Mouse (Mus musculus) midbrain, embryonic 13.5 days (tissue): ENCODE results near the gene Hoxd3. TPM values are rescaled to one million over a fixed set of nuclear protein-coding genes. Genes with fewer than 3 reads are reported as not detected.

ENCODE experiments used
- ATAC-seq: fragments of 200-750 bp; cut with Nextera tagmentation; 2 replicates; pipeline ENCODE4 v1.8.0; 2017; ENCODE audit warnings: mild to moderate bottlenecking, moderate TSS enrichment, moderate library complexity
- H3K27ac ChIP-seq: fragments of 300-500 bp; sonication (generic); 2 replicates; pipeline ENCODE4 v1.5.1; 2015; ENCODE audit warnings: inconsistent platforms, mild to moderate bottlenecking, moderate library complexity
- H3K27me3 ChIP-seq: fragments of 300-500 bp; sonication (generic); 2 replicates; pipeline ENCODE4 v1.6.1; 2015; ENCODE audit warnings: mild to moderate bottlenecking, inconsistent platforms
- H3K36me3 ChIP-seq: fragments of 300-500 bp; sonication (generic); 2 replicates; pipeline ENCODE4 v1.6.1; 2015; ENCODE audit warnings: mild to moderate bottlenecking, inconsistent platforms
- H3K4me1 ChIP-seq: fragments of 300-500 bp; sonication (generic); replicated peaks from 2 replicates; pipeline ENCODE4 v1.6.1; 2015; ENCODE audit warnings: inconsistent platforms
- H3K4me2 ChIP-seq: fragments of 300-500 bp; sonication (generic); replicated peaks from 2 replicates; pipeline ENCODE4 v1.6.1; 2015; ENCODE audit warnings: moderate library complexity, mild to moderate bottlenecking, inconsistent platforms
- H3K4me3 ChIP-seq: fragments of 300-500 bp; sonication (generic); replicated peaks from 2 replicates; pipeline ENCODE4 v1.5.1; 2015; ENCODE audit warnings: mild to moderate bottlenecking, inconsistent platforms
- H3K9ac ChIP-seq: fragments of 300-500 bp; sonication (generic); replicated peaks from 2 replicates; pipeline ENCODE4 v1.6.1; 2015; ENCODE audit warnings: mild to moderate bottlenecking, inconsistent platforms
- H3K9me3 ChIP-seq: fragments of 300-500 bp; sonication (generic); 2 replicates; pipeline ENCODE4 v1.6.1; 2016; ENCODE audit warnings: mild to moderate bottlenecking, inconsistent platforms
- WGBS: fragments of 180-500 bp; shearing (Covaris S2); methylation state at CpG from one replicate; pipeline ENCODE4 v1.1.7; 2015; 5-methylcytosine and 5-hydroxymethylcytosine counted together
- microRNA counts: library from miRNA; unstranded; fragments of <30 nt; microRNA quantifications from one replicate; lab custom pipeline; 2016
- microRNA-seq: library from miRNA; unstranded; fragments of <30 nt; microRNA quantifications from one replicate; pipeline ENCODE4, GENCODE M21; 2016
- polyA plus RNA-seq: library from polyadenylated mRNA; unstranded; fragments of >200 nt; fragmentation: Nextera tagmentation; extraction: Ambion mirVana; gene quantifications from 2 replicates; pipeline ENCODE4 v1.2.1, GENCODE M21; 2015

The Hoxd3 gene
- polyA plus RNA-seq, 1 experiment from 2014 or later = 0.17 TPM

DNA sequence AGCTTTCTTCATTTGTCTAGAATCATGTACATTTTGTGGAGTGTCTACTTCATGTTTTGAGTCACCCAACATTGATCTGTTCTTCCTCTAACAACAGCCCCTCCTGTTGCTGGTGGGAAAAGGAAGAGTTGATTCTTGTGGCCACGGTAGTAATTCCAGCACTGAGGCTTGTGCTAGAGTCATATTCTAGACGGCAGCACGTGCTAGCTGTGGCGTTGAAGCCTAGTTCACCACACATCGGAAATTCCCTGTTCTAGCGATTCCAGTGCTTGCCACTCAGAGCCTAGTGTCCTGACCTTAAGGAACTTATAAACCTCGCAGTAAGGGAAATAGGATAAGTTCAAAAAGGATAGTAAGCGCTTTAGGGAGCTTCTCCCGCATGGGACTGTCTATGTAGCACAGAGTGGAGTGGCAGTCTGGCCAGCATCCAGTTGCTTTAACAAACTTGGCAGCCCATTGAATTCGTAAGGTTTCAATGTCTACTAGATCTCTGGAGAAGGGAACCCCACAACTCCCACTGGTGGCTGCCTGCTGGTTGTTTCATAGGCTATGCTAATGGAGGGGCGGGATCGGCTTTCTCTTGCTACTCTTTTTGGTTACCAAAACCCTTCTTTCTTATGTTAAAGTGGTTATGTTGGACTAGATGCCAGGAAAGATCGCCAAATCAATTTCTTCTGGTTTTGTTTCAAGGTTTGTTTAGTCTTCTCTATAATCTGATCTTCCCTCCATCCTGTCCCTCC, 66.0 kb downstream of the Hoxd3 start:
- Histone ChIP-seq H3K27me3 (peaks cover 10% of the 10 kb centered on the region; the same call in 1 of the 2 replicates), H3K27ac (no peak overlapping the region), H3K4me1 (no peaks in the 10 kb centered on the region), H3K36me3 (no peaks in the 10 kb centered on the region), H3K9ac (no peak overlapping the region), H3K9me3 (no peaks in the 10 kb centered on the region), H3K4me2 (no peak overlapping the region), H3K4me3 (no peak overlapping the region)
- 69% methylated on average over 13 of the region's 13 CpGs for WGBS
- ATAC-seq = no peak

DNA sequence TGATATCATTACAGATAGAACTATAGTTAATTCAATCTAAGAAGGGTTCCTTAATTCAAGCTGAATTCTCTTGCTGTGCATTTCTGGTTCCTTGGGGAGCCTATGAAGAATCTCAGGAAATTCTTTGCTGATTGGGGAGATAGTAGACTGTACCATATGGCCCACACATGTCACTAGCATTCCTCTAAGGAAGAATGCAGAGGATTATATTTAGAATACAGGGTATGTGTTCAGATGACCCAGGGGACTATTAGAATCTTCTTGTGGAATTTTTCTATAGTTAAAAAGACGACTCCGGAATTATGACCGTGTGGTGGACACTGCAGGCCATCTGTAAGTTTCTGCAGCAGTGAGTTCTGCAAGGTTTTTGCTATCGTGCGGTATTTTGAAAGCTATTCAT, 69.7 kb downstream of the Hoxd3 start:
- Histone ChIP-seq H3K9ac (no peak overlapping the region), H3K4me3 (no peak overlapping the region), H3K27me3 (0 out of 2 replicates have a peak, but pooled peaks cover 5% of the 10 kb centered on the region), H3K4me2 (no peak overlapping the region), H3K4me1 (no peaks in the 10 kb centered on the region), H3K9me3 (no peaks in the 10 kb centered on the region), H3K36me3 (no peaks in the 10 kb centered on the region), H3K27ac (no peak overlapping the region)
- ATAC-seq = no peak
- WGBS = 96% methylated on average over 5 of the region's 5 CpGs

DNA sequence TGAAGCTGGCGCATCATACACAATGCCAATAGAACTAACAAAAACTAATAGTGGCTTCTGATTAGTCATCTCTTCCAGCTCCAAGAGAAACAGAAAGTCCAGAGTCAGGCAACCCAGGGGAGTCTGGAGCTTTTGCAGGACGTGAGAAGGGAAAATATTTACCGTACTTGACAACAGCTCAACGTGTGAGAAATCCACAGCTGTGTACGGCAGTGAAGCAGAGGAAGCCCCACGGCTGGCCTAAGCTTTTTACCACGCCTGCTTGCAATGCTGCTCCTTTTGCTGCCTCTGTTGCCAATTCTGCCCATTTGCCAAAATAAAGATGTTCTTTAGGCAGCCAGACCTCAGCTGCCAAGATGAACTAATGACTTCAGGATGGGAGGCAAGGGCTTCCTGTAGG, 83.8 kb downstream of the Hoxd3 start:
- Histone ChIP-seq H3K9ac (no peak overlapping the region), H3K4me1 (no peaks in the 10 kb centered on the region), H3K4me2 (no peak overlapping the region), H3K27me3 (no peaks in the 10 kb centered on the region), H3K4me3 (no peak overlapping the region), H3K9me3 (no peaks in the 10 kb centered on the region), H3K27ac (no peak overlapping the region), H3K36me3 (no peaks in the 10 kb centered on the region)
- no peak for ATAC-seq
- WGBS = 76% methylated on average over 7 of the region's 7 CpGs

MicroRNA genes within 50 kb of the gene (microRNA counts, 519-probe panel; counts per million panel counts)
- microRNA mmu-miR-10b (lab: Ali Mortazavi, UCI) = 110 counts per million, percentile 56 among the panel's probes with 10 or more counts

Small RNAs within 50 kb of the gene (microRNA-seq; reads per million reads assigned to microRNA genes)
- gene Gm44463 = not detected
- gene Mir10b = 225 reads per million, percentile 61 among the genes with 10 or more reads in this experiment

Other genes with a start within 250 kb of the Hoxd3 start
- gene Lnpk, start 132.5 kb upstream of the Hoxd3 start, polyA plus RNA-seq = 51.2 and 63.7 TPM in 2 replicates
- gene Evx2, start 52.4 kb upstream of the Hoxd3 start, polyA plus RNA-seq = 0.62 and 0.89 TPM in 2 replicates
- not detected in 2 replicates for gene Hoxd13, start 43.6 kb upstream of the Hoxd3 start, polyA plus RNA-seq
- gene Hoxd12, start 36.9 kb upstream of the Hoxd3 start, polyA plus RNA-seq = not detected in 2 replicates
- not detected in 2 replicates for gene Hoxd11, start 32.4 kb upstream of the Hoxd3 start, polyA plus RNA-seq
- not detected in 2 replicates for gene Hoxd10, start 20.0 kb upstream of the Hoxd3 start, polyA plus RNA-seq
- gene Hoxd9, start 14.2 kb upstream of the Hoxd3 start, polyA plus RNA-seq = not detected in 2 replicates
- 0.08 TPM in 1 of 2 replicates, not detected in the other for gene Hoxd8, start 7.3 kb upstream of the Hoxd3 start, polyA plus RNA-seq
- gene Hoxd4, start within 50 bp of the Hoxd3 start, polyA plus RNA-seq = not detected in 2 replicates
- not detected in 2 replicates for gene Gm28230, start 14.8 kb downstream of the Hoxd3 start, polyA plus RNA-seq
- 0.08 TPM in 1 of 2 replicates, not detected in the other for gene Hoxd1, start 51.1 kb downstream of the Hoxd3 start, polyA plus RNA-seq
- gene Mtx2, start 113.9 kb downstream of the Hoxd3 start, polyA plus RNA-seq = 123 and 132 TPM in 2 replicates